Mouse (Mus musculus) MEL-GATA-1-ER (cell line): Measurements from ENCODE around the gene Kif1b.

Experiments
- DNase-seq: peaks from one replicate; pipeline ENCODE4 v3.0.0-alpha.2; 2012; ENCODE audit warnings: low read depth; ENCODE audit errors: extremely low read depth

The Kif1b gene

DNA sequence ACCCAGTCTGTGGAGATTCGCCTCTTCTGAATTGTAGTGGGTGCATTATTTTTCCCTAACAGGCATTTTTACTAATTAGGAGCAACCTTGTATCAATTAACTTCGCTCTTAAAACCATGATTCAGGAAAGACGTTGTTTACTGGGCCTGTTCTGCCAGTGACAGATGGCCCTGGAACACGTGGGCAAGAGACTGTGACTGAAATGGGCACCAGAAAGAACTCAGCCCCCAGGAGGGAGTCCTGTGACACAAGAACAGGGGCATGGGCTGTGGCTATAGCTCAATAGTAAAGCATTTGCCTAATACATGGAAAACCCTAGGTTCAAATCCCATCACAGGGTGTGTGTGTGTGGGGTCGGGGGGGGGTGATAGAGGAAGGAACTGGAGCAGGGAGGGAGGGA, 9.9 kb upstream of the Kif1b start:
- no peak for DNase-seq

DNA sequence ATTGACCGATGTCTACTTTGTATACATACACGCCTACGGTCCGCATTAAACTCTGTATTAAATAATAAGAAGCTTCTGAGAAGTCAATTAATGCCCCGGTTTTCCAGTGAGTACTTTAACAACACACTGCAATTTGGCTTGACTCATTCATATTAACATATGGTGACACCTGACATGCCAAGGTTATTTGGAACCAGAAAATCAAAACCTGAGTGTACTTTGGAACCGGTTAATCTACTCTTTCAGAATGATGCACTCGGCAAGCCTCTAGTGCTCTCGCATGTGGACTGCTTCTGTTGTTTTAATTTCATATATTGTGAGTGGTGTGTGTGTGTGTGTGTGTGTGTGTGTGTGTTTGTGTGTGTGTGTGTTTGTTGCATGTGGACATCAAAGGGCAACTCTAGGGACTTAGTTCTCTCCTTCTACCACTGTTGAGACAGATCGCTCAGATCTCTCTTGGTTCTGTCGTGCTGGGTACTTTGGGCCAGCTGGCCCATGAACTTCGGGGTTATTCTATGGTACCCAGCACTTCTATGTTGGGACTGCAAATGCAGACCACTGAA, 6.9 kb upstream of the Kif1b start:
- no peak for DNase-seq

DNA sequence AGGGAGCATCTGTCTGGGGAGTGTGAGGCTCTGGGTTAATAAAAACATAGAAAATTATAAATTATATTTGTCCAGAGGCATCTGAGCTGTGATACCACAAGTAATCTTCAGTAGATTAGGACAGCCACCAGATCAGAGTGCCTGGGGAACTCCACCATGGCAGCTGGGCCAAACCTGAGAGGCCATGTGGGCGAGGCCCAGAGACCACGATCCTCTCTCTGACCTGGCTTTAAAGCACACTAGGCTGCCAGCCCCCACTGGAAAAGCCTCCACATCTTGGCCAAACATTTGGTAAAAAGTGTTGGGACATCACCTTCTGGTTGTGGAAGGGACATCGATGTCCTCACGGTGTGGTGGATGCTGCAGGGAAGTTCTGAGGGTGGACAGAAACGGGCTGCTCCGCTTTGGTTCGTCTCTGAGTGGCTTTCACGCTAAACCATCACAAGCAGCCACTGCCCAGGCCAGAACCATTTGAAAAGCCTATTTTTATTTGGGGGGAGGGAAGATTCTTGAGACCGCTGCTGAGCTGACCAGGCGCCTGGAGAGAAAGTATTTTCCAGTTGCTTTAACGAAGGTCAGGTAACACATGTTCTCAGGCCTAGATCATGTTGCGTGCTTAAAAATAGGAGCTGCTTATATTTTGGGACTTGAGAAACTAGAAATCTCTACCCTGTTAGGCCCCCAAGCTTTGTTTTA, 6.2 kb upstream of the Kif1b start:
- no peak for DNase-seq

DNA sequence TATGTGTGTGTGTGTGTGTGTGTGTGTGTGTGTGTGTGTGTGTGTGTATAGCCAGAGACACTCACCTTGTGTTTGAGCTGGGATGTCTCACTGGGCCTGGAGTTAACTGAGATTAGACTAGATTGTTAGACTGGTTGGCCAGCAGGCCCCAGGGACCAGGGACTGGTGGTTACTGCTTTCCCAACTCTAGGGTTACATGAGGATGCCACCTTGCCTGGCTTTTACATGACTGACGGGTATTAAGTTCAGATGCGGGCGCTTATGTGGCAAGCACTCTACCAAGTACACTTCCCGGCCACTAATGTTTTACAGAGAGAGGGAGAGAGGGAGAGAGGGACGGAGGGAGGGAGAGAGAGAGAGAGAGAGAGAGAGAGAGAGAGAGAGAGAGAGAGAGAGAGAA, 4.5 kb upstream of the Kif1b start:
- no peak for DNase-seq

DNA sequence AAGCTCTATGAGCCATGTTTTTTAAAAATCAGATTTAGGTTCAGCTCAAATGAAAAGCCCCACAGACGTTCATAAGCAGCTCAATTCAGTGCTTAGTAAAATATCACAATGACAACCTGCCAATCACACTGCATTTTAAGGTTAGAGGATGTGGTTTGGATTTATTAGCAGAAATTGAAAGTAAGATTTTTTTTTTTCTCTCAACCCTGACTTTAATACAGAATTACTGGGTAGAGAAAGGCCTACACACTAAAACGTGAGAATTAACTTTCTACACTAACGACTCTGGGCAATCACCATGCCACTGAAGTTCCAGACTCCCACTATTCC, 963 bp upstream of the Kif1b start:
- no peak for DNase-seq

DNA sequence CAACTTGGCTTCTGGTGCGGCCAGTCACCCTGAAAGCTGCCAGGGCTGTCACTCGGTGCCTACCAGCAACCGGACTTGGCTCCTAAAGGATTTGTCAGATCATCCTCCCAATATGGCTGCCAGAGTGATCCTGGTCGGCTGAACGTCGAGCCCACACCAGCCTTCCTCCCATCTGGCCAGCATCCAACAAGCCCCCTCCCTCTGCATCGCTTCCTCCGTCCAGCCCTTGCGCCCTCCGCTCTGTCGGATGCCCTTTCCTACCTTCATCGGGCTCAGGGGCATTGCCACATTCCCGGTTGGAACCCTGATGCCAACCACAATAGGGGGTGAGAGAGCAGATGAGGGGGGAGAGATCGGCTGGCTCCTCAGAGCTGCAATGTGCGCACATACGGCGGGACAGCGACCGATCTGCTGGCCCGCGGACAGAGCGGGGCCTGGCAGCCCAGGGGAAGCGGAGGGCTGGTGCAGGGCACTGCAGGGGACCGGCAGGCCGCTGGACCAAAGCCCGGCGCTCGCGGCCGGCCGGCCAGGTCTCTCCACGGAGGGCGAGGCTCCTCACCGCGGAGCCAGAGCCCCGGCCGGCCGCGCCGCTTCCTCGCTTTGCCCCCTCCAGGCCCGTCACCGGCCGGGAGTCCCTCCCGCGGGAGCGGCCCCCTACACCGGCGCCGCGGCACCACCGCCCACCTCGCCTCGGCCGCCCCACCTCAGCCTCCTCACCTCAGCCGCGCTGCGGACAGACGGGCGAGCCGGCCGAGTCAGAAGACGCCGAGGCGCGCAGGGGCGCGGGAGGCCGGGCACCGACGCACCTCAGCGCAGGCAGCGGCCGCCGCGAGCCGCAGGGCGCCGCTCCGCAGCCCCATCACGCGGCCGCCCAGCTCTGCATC, 539 bp downstream of the Kif1b start:
- DNase-seq: no peak

DNA sequence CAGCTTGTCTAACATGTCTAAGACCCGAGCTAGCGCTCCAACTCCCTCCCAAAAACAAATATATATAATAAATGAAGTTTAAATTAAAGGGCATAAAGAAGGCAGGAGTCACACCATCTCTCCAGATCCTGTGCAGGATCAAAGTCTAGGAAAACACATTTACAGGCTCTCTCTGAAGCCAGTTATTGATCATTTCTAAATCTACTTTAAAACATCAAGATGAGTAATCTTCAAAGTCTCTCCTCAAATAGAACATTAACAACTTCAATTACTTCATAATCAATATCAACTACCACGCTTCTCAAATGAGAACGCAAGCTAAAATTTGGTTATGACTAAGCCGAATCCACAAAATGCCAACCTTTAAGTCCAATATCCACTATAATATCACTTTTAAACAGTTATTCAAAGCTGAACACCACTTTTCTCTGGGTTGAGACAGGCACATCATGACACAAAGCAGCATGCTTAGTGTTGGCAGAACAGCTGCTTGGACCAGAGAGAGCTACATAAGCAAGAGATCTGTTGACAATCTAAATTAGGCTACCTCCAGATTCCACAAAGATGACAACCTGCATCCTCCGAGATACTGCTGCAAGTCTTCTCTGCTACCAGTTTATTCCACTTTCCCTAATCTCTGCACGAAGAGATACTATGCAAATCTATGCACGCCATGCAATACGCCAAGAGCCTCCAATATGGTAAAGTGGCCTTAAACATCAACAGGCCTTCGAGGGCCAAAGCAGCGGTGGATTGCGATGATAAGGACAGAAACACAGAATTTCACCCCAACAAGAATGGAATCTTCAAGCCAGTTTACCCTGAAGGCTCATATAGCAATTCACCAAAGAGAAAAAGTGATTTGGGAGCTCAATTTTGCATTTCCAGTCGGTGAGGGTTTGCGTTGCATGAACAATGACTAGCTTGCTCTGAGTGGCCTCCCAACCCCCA, 1.5 kb downstream of the Kif1b start:
- no peak for DNase-seq

DNA sequence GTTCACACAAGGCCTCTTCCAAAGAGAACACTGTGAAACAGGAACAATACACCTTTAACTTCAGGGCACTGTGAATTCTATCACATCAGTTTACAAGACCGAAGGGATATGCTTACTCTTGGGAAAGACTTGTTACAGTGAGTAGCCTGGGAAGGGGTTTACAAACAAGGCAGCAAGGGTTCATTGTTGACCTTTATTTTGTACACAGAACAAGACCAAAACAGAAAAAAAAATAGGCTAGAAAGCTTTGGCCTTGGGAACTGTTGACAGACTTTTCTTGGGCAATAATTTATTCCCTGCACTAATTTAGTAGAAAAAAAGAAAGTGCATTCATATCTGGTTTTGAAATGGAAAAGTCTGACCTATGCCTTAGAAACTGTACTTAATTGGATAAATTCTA, 3.0 kb downstream of the Kif1b start:
- DNase-seq: no peak

DNA sequence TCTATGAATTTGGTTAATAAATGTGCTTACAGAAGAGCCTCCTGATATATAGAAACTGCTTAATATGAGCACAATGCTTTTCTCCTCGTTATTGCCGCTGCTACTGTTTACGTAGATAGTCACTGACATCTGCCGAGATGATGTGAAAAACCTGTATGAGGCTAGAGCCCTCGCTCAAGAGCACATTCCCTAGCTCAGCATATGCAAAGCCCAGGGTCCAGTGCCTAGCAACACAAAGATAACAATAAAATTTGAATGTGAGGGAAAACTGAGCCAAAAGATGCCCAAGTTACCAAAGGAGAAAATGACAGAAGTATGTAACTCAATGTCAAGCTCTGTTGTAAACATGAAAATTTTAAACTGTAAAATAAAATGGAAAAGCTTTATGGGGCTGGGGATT, 4.0 kb downstream of the Kif1b start:
- no peak for DNase-seq

DNA sequence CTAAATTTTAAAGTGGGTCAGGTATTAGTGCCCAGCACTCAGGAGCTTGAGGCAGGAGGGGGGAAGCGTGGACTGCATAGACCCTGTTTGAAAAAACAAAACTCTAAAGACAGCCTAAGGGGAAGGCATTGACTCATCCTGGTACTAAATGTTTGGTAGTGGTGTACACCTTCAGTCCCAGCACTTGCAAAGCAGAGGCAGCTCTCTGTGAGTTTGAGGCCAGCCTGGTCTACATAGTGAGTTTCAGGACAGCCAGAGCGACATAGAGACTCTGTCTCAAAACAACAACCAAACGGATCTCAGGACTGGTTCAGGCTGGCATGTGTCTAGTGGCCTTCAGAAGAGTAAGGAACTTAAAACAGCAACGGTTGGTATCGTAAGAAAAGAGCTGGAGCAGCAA, 4.7 kb downstream of the Kif1b start:
- DNase-seq: no peak

DNA sequence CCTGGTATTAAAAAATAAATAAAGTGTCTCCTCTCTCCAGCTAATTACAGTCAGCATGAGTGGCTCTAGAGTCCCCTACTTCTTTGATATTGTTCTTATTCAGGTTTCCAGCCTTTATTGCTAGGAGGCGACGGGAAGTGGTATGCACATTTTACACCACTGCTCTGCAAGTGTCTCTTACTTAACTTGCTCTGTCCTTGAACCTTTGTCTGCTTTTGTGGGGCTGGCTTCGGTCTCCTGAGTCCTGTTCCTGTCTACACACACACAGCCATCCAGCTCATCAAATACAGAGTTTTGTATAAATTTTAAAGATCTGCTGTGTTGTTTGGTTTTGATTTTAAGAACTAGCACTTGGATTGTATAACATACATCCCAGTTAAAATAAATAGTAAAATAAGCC, 5.4 kb downstream of the Kif1b start:
- no peak for DNase-seq

DNA sequence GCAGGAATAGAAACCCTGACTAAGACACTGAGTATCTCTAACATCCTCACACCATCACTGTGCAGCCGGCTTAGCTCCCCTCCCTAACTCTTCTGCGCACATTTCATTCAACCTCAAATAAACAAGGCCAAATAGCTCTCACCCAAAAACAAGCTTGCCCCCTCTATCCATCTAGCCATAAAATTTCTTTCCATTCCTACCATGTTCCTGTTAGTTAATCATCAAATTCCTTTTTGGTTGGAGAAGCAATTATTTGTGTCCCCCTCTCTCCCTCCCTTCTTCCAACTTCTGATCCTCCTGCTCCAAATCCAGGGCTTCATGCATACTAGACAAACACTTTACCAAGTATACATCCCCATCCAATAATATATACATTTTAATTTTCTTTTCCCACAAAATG, 11.0 kb downstream of the Kif1b start:
- DNase-seq: no peak

DNA sequence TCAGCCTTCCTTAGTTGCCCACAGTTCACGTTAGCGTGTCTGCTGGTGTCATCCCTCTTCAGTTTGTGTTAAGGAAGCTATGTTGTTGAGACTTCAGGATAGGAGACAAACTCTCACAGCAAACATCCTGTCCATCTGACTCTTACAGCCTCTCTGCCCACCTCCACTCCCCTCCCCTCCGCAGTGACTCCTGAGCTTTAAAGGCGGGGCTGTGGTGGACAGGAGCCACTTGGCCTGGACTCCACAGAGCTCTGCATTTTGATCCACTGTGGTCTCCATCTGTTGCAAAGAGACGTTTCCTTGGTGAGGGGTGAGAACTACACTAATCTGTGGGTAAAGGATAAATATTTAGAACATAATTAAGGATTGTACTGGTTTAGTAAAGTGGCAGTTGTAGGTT, 14.5 kb downstream of the Kif1b start:
- no peak for DNase-seq

DNA sequence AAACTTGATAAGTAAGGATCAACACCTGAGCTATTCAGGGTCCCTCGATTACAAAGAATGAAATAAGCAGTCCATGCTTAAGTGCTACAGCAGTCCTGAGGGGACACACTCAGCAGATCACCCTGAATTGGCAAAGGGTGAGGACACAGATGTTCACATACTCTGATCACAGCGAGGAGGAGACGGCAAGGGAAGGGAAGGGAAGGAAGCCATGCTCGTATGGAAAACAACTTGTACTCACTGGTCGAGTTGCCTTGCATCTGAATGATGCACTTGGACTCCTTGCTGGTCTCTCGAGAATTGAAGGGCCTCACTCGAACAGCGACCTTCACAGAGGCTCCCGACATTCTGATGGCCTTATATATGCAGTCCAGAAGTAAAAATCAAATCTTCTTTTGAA, 16.4 kb downstream of the Kif1b start:
- no peak for DNase-seq

DNA sequence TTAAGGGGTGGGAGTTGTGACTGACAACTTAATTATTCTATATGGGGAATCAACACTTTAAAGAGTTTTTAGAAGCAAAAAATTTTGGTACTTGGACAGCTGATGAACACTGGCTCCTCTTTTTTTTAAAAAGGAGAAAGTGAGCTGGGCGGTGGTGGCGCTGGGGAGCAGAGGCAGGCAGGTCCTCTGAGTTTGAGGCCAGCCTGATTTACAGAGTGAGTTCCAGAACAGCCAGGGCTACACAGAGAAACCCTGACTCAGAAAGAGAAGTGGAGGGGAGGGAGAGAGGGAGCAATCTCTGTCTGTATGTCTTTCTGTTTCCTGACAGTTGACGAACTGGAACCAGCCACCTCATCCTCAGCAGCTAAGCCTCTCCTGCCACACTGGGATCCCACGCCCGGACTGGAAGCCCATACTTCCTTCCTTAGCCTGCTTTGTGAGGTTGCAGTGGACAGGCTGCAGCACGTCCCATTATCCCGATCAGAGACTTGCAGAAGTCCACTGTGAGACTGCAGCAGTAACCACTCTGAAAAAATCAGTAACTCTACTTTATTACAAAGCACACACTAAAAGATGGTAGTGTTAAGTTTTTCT, 17.2 kb downstream of the Kif1b start:
- no peak for DNase-seq

DNA sequence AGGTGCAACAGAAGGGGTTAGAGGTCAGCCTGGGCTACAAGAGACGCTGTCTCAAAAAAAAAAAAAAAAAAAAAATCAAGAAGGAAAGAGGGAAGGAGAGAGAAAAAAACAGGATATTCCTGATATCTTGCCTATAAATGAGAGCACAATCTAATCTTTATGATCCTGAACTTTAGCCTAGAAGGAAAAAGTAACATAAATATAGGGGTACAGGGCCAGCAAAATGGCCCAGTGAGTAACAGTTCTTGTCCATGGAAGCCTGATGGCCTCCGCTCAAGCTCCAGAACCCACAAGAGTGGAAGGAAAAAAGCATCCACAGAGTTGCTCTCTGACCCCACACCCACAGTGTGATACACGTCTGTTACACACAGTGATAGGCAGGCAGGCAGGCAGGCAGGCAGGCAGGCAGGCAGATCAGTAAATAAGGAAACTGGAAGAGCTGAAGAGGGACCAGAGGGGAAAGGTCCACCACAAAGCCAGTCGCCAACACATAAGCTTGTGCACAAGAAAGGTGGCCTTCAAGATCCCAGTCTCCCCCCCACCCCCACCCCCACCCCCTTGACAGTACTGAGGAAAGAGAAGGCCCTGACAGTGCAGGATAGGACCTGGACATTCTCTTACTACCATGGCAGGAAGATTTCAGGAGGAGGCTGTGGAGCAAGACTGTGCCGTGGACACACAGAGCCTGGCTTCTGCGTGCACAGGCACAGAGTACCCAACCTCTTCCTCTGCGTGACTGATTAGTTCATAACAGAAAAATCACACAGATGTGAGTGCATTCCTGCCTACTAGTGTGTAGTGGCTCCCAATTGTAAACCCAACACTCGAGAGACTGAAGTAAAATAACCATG, 21.0 kb downstream of the Kif1b start:
- no peak for DNase-seq

DNA sequence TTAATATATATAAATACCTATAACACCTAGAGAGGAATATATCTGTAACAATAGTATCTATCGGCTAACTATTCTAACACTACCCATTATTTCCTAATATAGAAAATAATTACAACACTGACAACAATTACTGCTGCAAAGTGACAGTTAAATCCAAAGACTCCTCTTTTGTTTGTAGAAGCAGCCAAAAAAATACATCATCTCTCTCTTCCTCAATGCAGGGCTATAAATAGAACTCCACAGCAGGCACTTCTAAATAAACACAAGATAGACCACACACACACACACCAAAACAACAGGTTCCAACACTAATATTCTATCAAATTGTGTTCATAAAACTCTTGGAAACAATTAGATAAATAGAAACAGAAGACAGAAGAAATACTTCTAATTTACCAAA, 21.8 kb downstream of the Kif1b start:
- DNase-seq: no peak

DNA sequence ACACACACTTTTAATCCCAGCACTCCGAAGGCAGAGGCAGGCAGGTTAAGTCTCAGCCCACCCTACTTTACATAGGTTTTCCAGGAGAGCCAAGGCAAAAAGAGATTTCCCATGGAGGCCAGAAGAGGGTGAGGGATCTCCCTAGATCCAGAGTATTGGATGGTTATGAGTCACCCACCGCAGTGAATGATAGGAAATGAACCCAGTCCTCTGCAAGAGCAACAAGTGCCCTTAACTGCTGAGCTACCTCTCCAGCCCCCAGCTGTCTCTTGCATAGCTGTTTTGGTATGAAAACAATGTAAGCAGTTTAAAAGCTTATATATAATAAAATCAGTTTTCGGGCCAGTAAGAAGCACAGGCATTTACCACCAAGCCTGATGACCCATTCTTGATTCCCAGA, 24.5 kb downstream of the Kif1b start:
- DNase-seq: no peak

DNA sequence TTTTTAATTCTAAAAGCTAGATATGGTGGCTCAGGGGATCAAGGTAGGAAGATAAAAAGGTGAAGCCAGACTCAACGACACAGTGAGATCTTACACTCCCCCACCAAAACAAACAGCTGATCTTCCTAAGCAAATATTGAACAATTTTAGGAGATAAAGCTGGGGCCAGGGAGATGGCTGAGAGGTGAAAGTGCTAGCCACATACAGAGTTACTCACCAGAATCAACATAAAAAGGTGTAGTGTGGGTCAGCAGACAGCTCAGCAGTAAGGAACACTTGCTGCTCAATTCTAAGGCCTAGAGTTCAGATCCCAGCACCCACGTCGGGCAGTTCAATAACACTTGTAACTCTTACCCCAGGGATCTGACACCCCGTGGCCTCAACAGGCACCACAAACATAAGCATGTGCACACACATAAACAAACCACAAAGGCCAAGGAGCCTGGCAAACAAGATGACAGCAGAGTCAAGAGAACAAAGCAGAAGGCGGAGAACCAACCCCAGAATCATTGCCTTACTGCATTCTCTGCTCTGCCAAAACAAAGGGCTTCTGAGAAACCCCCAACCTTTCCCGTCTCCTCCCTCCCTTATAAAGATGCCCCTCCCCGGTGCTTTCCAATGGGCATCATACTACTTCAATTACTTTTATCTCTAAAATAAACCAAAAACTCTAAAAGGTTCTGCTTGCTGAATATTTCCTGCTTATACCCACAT, 25.3 kb downstream of the Kif1b start:
- no peak for DNase-seq

DNA sequence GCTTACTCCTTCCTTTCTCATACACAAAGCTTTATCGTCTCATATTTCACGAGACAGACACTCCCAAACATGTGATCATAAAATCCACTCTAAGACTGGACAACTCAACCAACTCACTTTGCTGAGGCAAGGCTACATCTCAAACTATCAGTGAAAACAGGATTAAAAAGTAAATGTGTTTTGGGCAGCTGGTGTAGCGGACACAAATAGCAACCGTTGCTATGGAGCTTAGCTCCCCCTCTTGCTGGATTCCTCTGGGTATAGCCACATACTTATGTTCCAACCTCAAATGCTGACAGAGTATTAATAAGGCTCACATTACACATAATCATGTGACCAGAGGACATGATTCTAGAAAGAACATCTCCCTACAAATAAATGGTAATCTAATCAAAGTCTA, 29.9 kb downstream of the Kif1b start:
- DNase-seq: no peak
